21 mouse cellular contexts compared by ENCODE assay signal in the genomic region with DNA sequence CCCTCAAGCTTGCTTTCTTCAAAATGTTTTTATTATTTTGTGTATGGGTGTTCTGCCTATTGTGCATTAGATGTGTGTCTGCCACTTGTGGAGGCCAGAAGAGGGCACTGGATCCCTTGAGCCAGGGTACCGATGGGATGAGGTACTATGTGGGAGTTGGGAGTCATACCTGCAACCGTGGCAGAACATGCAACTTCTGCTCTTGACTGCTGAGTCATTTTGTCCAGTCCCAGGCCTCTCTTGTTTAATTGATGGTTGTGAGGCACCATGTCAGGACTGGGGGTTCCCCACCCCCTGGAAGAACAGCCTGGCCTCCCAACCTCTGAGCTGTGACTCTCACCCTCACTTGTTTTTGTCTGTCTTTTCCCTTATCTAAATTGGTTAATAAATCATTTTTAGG. TPM values are rescaled to one million over a fixed set of nuclear protein-coding genes. Genes with fewer than 3 reads are reported as not detected.
"Had no signal": no experiment of that assay in that cellular context is flagged by ENCODE, and none has a peak within 500 bp of the region (broad histone marks: within the 10 kb centered on the region; RNA-seq: fewer than 3 reads in every experiment).

No protein-coding gene starts in this region.

- H3K4me1 ChIP-seq: midbrain, embryonic 12.5 days; midbrain, embryonic 15.5 days; neural tube, embryonic 13.5 days had no signal

- H3K27ac ChIP-seq: kidney, postnatal 0 days; left cerebral cortex, adult 2 months; macrophage; midbrain, embryonic 12.5 days; midbrain, embryonic 15.5 days; neural tube, embryonic 13.5 days; stomach, embryonic 15.5 days had no signal

- H3K9ac ChIP-seq: lung, embryonic 14.5 days; midbrain, embryonic 12.5 days; midbrain, embryonic 15.5 days; neural tube, embryonic 13.5 days; stomach, embryonic 15.5 days had no signal

- H3K27me3 ChIP-seq: midbrain, embryonic 12.5 days; midbrain, embryonic 15.5 days; neural tube, embryonic 13.5 days; stomach, embryonic 15.5 days had no signal

- ATAC-seq: lung, postnatal 0 days; midbrain, embryonic 15.5 days had no signal

- DNase-seq: kidney, adult 2 months; layer of hippocampus, postnatal 36 days; lung, embryonic 14.5 days; retina, postnatal 1 day; right cerebral cortex, postnatal 25 days; spleen, adult 18-20 months; thymus, adult 18-20 months; thymus, postnatal 36 days had no signal

- H3K9me3 ChIP-seq: midbrain, embryonic 15.5 days; neural tube, embryonic 13.5 days; stomach, embryonic 15.5 days had no signal

- H3K4me2 ChIP-seq: lung, embryonic 14.5 days; midbrain, embryonic 12.5 days; midbrain, embryonic 15.5 days; neural tube, embryonic 13.5 days; stomach, embryonic 15.5 days had no signal

- H3K4me3 ChIP-seq: left cerebral cortex, adult 2 months; midbrain, embryonic 12.5 days; midbrain, embryonic 15.5 days; neural tube, embryonic 13.5 days; stomach, embryonic 15.5 days had no signal

RNA-seq across cellular contexts. Expression of gene Sytl1, which starts 1.6 kb away (rescaled TPM):
- polyA plus RNA-seq: macrophage had no signal

RNA-seq across cellular contexts. Expression of gene Gpr3, which starts 52.2 kb away (rescaled TPM):
- total RNA-seq: liver, adult 2 months; megakaryocyte, adult 5-6 weeks; neutrophil, adult 5-6 weeks had no signal
- polyA plus RNA-seq: kidney, embryonic 14.5 days; liver, adult 2 months; liver, embryonic 16.5 days; lung, embryonic 14.5 days; lung, postnatal 0 days; macrophage had no signal

RNA-seq across cellular contexts. Expression of gene Cd164l2, which starts 52.6 kb away (rescaled TPM):
- total RNA-seq: liver, adult 2 months; megakaryocyte, adult 5-6 weeks had no signal
- polyA plus RNA-seq: liver, adult 2 months; macrophage had no signal
